Mouse (Mus musculus): ENCODE data around the gene Ginm1.

DNA sequence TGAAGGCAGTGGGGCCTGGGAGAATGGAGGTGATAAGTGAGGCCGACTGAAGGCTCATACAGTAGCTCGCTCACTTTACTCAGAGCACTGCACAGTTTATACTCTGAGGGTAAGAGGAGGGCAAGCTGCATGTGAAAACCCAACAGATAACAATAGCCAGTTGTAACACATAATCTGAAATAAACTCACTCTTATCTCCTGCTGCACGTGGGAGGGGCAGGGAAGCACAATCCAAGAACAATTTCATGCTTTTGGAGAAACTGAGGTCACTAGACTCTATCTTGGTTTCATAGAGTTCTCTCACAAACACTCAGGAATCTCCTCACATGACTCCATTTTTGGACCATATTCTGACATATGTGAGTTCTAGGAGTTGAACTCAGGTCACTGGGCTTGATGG, 8.6 kb upstream of the Ginm1 start:
- no peak for TF ChIP-seq POLR2A (IDR thresholded peaks at IDR 0.05; ENCODE audit: insufficient read length, low read depth)
- TF ChIP-seq USF1 (IDR thresholded peaks at IDR 0.05; ENCODE audit: low read depth) = no peak
- TF ChIP-seq E2F4 (IDR thresholded peaks at IDR 0.05; ENCODE audit: insufficient read depth) = no peak
